Mouse (Mus musculus): ENCODE measurements at regions not wholly inside any gene's neighbourhood (a gene's known extent, or its start where the extent isn't known, plus 50 kb on each side); places are given as distances from the start of the nearest gene placed in this dataset.

GRCm38 (mm10) chr2:138123331-138123730, 133.0 kb upstream of the Btbd3 start:
- no peak for DNase-seq (ENCODE audit: low spot score)

GRCm38 (mm10) chr2:138120868-138121267, 135.5 kb upstream of the Btbd3 start:
- no peak for DNase-seq (ENCODE audit: low spot score)

- DNase-seq (ENCODE audit: low spot score) = no peak
These were observed 136.2 kb upstream of the Btbd3 start for GRCm38 (mm10) chr2:138120131-138120530.

- no peak for DNase-seq (ENCODE audit: low spot score)
These were observed 156.6 kb upstream of the Btbd3 start for GRCm38 (mm10) chr2:138099777-138100176.

- no peak for DNase-seq (ENCODE audit: low spot score)
These were observed 171.0 kb upstream of the Btbd3 start for GRCm38 (mm10) chr2:138085390-138085789.

GRCm38 (mm10) chr2:138084564-138085283, 171.6 kb upstream of the Btbd3 start:
- DNase-seq (ENCODE audit: low spot score) = no peak

- no peak for DNase-seq (ENCODE audit: low spot score)
These were observed 182.2 kb upstream of the Btbd3 start for GRCm38 (mm10) chr2:138074020-138074613.

- no peak for DNase-seq (ENCODE audit: low spot score)
These were observed 184.1 kb upstream of the Btbd3 start for GRCm38 (mm10) chr2:138072165-138072728.

- DNase-seq (ENCODE audit: low spot score) = no peak
These were observed 203.3 kb upstream of the Btbd3 start for GRCm38 (mm10) chr2:138053081-138053480.

- no peak for DNase-seq (ENCODE audit: low spot score)
These were observed 208.0 kb upstream of the Btbd3 start for GRCm38 (mm10) chr2:138048341-138048740.

- no peak for DNase-seq (ENCODE audit: low spot score)
These were observed 208.6 kb upstream of the Btbd3 start for GRCm38 (mm10) chr2:138047781-138048201.

GRCm38 (mm10) chr2:138047361-138047760, 209.0 kb upstream of the Btbd3 start:
- no peak for DNase-seq (ENCODE audit: low spot score)

- DNase-seq (ENCODE audit: low spot score) = no peak
These were observed 209.4 kb upstream of the Btbd3 start for GRCm38 (mm10) chr2:138046918-138047317.

GRCm38 (mm10) chr2:138045933-138046642, 210.3 kb upstream of the Btbd3 start:
- DNase-seq (ENCODE audit: low spot score) = no peak

- no peak for DNase-seq (ENCODE audit: low spot score)
These were observed 215.7 kb upstream of the Btbd3 start for GRCm38 (mm10) chr2:138040706-138041105.

- DNase-seq (ENCODE audit: low spot score) = no peak
These were observed 216.1 kb upstream of the Btbd3 start for GRCm38 (mm10) chr2:138040302-138040701.

GRCm38 (mm10) chr2:138034123-138034736, 222.1 kb upstream of the Btbd3 start:
- DNase-seq (ENCODE audit: low spot score) = no peak

GRCm38 (mm10) chr2:138033379-138034122, 222.8 kb upstream of the Btbd3 start:
- DNase-seq (ENCODE audit: low spot score) = peak; percentile 30

- no peak for DNase-seq (ENCODE audit: low spot score)
These were observed 229.0 kb upstream of the Btbd3 start for GRCm38 (mm10) chr2:138027411-138027810.

- no peak for DNase-seq (ENCODE audit: low spot score)
These were observed 232.8 kb upstream of the Btbd3 start for GRCm38 (mm10) chr2:138023558-138023957.

- no peak for DNase-seq (ENCODE audit: low spot score)
These were observed 274.6 kb upstream of the Btbd3 start for GRCm38 (mm10) chr2:137981766-137982165.

GRCm38 (mm10) chr2:137977767-137978166, 278.6 kb upstream of the Btbd3 start:
- DNase-seq (ENCODE audit: low spot score) = no peak

All from urinary bladder, postnatal 10 days (tissue).